Mouse (Mus musculus): ENCODE results near the gene Phactr1.

Gene Phactr1

DNA sequence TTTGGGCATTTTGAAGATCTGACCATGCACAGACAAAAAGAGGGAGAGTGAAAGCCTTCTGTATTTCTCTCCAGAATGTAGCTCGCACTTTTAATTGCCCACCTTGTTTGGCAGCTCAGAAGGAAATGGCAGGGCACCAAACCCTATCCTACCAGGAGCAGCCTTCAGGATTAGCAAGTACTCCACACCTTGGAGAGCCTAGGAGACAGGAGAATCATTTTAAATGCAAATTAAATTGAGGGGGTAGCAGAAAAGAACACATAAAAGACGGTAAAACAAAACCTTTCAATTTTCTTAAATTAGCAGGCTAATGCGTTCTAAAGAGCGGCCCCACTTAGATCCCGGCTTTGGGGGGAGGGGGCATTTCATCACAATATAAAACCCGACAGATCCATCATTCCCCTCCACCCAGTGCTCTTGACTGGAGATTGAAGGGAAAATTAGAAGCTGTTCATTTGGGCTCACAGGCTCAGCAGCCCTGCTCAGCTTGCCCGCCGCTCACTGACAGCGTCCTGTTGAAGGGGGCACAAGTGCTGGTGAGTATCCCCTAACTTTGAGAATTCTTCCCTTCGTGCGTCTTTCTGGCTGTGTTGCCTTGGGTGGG is at the start of gene Phactr1:
TSS of gene Phactr1 (plus strand) at position 233 of the 604 bp plus-strand sequence.
- in situ Hi-C loops (cut with MboI, MseI): no loop called here

DNA sequence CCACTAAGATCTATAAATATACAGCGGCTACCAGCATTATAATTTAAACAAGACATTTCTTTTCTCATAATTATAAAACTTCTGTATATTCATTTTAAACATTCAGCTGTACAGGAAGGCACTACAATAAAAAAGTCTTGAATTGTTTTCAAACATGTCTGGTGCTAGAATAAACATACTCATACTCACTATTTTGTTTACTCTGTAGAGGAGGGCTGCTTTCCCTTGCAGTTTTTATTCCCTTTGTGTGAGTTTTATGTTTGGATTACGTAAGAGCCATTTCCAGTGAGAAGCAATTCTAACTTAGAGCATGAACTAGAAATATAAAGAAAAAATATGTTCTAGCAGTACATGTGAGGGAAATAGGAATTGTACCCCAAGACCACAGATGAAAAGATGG is 45.5 kb upstream of the Phactr1 start:
- in situ Hi-C loops (cut with MboI, MseI): no loop called here

DNA sequence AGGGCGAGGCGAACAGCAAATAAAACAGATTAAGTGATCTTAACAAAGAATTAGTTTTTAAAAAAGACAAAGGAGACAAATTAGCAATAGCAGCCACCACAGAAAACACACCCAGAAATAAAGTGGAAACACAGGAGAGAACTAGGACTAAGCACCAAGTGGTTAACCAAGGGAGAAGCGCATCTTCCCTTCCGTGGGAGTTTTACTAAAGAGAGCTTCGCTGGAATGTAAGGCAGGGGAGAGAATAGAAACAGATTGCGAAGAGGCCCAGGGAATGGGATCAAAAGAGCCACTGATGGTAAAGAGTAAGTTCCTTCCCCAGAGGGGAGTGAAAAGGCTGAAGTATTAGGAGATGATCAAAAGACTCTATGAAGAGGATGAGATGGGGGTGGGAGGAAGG is 30.2 kb upstream of the Phactr1 start:
- in situ Hi-C loops (cut with MboI, MseI): no loop called here

DNA sequence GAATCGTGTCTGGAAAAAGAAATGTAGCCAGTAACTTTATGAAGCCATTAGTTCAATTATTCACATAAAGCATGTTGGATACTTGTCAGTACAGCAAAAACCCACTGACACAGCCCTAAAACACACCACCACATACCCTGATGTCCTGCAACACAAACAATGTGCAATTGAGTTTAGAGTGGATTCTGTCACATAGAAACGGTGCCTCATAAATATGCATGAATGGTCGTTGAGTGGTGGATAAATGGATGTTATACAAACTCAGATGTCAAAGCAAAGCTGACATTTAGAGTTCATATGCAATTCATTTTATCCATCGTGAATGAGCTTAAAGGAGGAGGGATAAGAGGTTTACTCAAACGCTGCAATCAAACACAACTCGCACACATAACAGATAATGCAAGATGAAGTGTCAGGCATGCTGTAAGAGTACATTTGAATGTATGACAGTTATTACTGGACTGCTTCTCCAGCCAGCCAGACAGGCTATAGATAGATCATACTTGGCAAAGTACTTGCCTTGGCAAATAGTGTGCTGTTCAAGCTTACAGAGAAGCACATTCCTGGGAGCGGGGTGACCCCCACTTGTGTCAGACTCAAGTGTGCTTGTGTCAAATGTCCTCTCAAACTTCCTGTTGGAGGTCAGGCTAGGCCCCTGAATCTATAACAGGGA is 23.6 kb upstream of the Phactr1 start:
- in situ Hi-C loops (cut with MboI, MseI): no loop called here

DNA sequence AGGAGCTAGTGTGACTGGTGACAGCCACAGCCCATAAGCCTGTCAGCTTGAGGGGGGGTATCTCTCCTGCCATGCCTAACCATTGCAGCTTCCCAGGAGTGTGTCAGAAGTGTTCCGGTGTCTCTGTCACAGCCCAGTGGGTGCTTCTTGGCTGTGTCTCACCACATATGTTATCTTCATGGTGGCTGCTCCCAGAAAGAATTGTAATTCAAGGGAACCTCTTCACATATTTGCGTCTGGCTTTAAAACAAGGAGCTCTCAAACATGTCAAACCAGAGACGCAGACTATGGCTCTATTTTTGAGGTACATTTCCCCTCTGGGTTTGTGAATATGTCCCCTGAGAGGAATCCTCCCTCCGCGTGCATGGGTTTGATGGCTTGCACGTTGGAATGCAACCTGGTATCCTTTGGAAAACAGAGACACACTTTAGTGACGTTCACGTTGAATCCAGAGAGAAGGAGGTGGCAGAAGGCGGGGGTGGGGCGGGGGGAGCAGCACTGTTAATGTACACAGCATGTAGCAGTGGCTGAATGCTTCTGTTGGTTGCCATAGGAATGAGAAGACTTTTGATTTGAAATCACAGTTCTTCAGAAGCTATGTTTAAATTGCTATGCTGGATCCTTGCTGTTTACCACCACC is 8.7 kb upstream of the Phactr1 start:
- in situ Hi-C loops (cut with MboI, MseI): no loop called here

DNA sequence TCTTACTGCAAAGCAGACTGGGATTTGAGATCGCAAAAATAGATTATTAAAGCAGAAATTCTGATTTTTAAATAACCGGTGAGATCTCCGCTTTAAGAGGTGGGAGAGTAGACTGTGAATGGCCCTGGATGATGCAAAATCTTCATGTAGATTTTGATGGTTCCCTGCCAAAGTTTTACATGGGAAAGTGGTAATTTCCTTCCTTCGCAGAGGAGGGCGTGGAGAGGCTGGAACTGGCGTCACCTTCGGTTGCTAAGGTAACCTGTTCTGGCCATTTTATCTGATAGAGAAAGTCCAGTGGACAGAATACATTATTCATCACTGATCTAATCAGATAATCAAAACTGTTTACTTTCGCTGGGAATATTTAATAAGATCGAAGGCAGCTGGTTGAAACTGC is 876 bp downstream of the Phactr1 start:
- in situ Hi-C loops (cut with MboI, MseI): no loop called here

DNA sequence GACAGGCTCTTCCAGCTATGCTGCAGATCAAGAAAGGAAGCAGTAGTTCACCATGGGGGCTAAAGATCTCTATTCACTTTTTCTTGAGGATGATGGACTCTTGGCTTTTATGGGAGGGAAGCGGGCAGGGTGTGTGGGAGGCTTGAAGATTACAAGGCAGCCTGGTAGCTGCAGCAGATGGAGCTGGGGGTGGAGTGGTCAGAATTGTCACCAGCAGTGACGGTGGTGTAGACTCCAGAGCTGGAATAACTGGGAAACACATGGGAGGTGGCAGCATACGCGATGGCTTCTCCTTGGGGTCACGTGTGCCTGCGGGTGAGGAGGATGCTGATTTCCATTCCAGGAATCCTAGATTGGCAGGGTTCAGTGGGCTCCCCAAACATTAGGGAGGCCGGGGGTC is 3.8 kb downstream of the Phactr1 start:
- in situ Hi-C loops (cut with MboI, MseI): no loop called here

DNA sequence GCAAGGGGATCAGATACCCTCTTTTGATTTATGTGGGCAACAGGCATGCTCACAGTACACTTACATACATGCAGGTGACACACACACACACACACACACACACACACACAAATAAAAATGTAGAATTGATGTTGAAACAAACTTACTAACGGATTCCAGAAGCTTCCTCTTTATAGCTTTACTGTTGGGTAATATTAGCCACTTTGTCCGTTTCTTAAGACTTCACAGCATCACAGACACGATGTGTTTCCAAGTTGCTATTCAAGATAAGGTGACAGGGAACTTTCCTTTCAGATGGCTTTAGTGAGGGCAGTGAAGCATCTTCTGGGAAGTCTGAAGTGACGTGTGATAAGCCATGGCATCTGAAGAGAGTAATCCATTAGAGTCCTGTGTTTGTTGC is 11.8 kb downstream of the Phactr1 start:
- in situ Hi-C loops (cut with MboI, MseI): no loop called here

DNA sequence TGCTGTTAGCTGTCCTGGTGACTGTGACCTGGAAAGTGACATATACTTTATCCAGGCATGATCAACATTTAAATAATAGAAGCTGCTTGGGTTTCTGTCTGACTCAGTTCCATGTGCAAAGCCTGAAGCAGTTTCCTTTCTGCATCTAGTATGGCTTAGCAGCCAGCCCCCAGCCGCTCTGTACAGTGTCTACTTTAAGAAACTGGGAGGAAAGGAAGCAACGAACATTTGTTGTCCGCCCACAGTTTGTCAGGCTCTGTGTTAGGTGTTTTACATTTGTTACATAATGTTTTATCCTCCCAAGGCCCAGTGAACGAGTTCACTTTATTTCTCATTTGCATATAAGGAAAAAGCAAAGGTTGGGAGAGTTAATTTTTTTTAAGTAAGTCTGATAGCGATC is 16.2 kb downstream of the Phactr1 start:
- in situ Hi-C loops (cut with MboI, MseI): no loop called here

DNA sequence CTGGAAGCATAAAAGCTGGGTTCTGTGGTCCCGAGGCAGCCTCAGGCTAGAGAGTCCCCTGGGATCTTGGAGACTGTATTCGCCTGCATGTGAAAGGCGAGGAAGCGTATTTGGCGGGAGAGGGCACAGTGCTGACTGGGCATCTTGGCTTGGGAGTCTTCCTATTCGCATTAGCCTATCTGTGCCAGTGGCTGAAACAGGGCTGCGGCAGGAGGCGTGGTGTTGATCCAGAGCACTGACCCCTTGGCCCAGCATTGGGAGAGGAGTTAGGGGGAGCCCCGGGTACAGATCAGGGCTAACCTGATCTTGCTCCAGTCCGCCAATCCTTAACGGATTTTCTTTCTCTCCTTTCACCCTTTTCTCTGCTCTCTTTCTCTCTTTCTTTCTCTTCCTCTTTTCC is 28.7 kb downstream of the Phactr1 start:
- in situ Hi-C loops (cut with MboI, MseI): no loop called here

DNA sequence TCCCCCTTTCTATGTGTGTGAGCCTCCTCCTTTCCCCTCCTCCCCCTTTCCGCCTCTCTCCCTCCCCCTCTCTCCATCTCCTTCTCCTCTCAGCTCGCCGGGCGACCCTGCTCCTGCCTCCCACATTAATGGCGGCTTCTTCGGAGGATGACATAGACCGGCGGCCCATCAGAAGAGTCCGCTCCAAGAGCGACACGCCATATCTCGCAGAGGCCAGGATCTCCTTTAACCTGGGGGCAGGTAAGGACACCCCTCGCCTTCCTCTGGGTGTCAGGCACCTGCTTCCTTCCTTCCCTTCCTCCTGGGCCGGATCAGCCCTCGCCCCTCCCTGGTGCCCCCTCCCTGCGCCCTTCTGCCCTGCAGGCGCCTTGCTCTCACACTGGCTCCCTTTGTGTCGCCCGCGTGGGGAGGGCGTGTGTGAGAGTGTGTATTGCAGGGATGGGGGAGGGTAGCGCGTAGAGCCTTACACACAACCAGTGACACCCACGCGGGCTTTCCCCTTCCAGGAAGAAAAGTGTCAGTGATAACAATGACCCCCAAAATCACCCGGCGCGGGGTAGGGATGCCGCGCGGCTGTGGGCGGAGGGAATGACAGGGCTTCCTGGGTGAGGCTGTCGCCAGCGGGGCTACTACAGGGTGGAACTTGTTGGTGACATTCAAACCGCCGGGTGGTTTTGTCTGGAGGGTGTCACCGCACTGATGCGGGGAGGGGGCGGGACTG is 29.3 kb downstream of the Phactr1 start:
- in situ Hi-C loops (cut with MboI, MseI): no loop called here

DNA sequence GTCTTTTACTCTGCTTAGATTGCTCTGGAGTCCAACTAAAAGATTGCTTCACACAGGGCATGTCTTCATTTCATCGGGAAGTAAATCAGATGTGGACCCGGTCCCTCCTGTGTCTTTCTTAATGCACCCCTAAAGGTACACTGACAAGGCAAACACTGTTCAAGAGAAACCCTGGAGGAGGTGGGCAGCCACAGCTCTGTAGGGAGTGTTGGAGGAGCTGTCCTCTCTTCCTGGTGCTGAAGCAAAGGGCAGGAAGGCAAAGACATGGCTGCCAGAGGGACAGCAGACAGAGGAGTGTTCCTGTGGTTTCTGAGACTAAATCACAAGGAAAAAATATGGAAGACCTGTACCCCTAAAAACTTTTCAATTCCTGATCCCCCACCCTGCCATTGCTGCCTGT is 31.1 kb downstream of the Phactr1 start:
- in situ Hi-C loops (cut with MboI, MseI): no loop called here

DNA sequence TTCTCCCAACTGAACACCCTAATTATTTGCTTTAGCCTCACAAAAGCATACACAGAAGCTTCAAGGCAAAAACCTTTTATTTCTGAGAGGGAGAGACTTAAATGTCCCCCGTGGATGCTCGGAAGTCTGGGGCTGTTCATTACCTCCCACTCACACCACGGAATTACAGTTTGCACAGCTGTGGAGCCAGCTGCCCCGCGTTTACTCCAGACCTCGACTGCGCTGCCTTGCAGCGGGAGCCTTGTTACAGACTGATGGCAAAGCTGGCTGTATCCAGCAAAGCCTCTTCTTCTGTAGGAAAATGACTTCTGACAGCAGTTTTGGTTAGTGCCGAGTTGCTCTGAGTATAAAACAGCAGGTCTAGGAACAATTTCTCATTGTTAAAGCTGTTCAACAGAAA is 39.0 kb downstream of the Phactr1 start:
- in situ Hi-C loops (cut with MboI, MseI): no loop called here

DNA sequence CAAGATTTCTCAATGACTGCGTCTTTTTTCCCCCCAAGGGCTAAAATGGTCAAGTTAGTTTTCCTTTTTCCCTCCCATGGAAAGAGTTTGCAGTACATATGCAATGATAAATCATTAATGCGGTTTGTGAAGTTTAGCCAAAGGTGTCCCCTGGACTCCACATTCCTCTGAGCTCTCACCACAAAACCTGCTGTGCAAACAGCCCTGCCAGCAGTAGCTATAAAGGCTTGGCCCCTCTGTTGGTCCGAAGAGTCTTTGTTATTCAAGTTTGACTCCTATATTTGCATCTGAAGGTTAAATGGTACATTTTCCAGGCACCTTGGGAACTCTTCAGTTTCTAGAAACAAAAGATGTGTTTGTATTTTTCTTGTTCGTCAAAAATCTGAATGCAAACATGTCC is 39.7 kb downstream of the Phactr1 start:
- in situ Hi-C loops (cut with MboI, MseI): no loop called here

DNA sequence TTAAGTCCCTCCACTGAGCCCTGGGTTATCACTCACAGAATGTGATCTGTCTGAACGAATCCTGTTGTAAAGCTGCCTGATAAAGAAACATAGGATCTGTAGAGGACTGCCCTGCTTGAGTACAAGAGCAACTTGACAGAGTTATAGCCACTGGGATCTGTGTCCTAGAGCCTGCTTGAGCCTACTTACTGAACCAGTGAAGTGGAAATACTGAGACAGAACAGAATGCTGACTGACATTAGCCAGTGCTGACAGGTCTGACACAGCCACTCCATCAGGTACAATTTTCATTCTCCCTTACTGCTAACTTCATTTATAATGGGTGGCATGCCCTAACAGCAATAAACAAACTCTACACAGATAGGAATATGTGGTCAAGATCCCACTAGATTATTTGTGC is 40.2 kb downstream of the Phactr1 start:
- in situ Hi-C loops (cut with MboI, MseI): no loop called here

DNA sequence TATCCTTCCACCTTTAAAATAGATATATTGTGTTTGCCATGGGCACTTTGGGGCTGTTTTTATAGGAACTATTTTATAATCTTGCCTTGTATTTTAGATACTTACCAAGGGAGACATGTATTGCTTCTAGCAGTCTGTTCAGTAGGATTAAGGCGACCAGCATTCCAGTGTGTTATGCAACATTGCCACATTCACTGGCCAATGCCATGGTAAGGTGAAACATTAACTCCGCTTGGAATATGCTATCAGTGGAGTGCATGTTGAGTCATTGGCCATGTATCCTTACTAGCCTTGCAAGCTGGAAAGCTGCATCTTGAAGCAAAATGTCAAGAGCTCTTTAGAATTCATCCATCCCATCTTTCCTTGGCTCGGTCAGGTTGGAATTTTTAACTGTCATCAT is 43.6 kb downstream of the Phactr1 start:
- in situ Hi-C loops (cut with MboI, MseI): no loop called here

DNA sequence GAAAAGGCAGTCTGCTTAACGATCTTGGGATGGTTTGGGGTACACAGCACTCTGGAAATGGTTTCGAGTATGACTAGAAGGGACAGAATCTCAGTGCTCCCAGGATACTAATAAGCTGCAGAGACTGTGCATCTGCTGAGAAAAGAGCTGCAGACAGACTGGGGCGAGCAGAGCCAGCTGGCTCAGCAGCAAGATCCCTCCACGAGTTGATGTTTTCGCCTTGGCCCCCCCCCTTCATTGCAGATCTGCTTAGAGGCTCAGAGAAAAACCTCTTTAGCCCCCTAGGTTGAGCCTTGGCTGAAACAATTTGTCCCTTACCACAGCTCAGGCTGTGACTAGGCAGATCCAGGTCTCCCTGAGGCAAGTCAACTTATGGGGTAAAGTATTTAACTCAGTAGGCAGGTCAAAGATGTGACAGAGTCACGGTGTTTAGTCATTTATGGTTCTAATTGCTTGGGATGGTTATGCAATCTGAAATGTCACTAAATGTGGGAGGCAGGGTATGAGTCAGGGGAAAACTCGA is 45.3 kb downstream of the Phactr1 start:
- in situ Hi-C loops (cut with MboI, MseI): no loop called here

DNA sequence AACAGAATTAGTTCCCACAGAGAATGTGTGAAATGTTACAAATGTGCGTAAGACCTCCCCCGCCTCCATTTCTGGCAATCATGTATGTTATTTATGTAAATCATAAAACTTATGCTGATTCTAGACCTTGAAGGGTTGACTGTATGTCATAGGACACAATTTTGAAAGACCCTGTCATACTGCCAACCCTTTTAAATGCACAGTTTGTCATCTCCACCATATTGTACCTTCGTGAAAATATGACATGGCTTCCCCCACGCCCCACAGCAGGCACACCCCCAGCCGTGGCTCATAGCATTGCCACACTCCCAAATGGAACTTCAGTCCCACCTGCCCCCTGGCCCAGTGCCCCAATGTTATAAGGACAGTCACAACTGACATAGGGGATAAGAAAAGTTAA is 57.1 kb downstream of the Phactr1 start:
- in situ Hi-C loops (cut with MboI, MseI): no loop called here

DNA sequence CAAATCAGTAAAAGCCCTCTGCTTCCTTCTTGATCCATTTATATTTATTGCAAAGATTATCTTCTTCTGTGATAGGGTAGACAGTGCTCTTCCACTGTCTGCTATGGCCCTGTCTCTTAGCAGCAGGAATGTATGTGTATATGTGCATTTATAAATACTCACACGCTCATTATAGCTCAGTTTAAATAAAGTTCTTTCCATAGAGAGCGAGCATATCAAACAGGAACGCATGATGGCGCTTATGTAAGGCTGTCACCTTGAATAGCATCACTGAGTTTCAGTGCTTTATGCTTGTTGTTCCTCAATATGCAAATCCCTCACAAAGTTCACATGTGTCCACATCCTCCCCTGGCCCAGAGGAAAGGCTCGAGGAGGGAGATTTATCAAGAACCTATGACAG is 57.7 kb downstream of the Phactr1 start:
- in situ Hi-C loops (cut with MboI, MseI): no loop called here

DNA sequence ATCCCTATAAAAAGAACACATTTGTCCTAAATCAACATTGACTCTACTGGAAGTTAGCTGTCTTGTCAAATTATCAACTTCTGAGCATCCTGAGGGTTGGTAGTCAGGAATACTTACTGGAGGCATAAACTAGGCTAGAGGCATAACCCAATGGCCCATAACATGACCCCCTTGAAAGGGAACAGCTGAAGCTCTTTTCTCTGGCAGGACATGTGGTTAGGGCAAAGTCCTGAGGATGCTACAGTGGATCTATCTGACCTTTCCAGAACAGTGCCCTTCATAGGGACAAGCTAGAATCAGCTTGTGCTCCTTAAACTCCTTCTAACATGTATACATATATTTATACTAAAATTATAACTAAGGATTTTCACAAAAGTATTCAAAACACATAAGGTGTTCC is 61.8 kb downstream of the Phactr1 start:
- in situ Hi-C loops (cut with MboI, MseI): no loop called here

DNA sequence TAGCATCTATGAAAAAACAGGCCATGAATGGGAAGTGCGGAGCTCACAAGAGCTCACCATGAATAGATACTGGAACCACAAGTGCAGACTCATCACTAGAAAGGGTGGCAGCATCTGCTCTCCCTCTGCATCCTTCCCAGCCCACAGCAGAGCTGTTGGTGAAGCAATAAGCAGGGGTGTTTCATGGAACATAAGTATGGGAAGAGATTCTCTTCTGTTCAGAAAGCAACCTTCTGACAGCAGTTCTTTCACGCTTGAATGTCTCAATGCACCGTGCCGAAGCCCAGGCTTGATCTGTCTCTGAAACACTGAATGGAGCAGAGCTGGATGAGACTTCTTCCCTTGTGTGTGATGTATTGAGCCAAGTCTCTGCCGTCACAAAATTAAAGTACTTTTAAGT is 64.0 kb downstream of the Phactr1 start:
- in situ Hi-C loops (cut with MboI, MseI): no loop called here

DNA sequence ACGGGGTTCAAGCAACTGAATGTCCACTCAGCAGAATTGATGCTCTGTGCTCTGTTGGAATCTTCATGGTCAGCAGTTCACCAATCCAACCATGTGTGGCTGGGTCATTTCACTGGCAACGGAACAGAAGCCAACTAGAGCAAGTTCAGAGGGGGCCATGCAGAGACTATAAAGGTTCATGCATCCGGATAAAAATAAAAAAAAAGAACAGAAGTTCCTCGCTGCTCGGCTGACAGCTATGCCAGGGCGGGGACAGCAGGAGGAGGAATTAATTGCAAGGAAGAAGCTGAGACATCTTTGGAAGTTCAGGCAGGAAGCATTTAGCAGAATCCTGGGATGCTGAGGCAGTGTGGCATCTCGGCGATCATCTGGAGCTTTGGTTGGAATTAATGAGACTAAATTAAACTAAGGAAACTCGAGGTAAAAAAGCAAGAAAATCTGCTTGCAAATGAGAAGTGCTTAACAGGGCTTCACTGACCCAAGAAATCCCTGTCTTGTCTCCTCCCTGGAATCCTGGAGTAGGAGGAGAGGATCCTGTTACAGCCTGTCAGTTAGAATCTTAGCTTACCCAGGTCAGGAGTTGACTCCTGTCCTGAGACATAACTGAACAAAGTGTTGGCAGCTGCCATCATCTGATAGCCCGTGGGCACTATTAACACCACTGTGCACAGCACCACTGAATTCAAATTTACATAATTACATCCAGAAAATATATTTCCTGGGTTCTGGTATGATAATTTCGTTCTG is 77.4 kb downstream of the Phactr1 start:
- in situ Hi-C loops (cut with MboI, MseI): no loop called here
